Mouse (Mus musculus) heart, embryonic 15.5 days (tissue): ENCODE data around the gene AI837181. TPM values are rescaled to one million over a fixed set of nuclear protein-coding genes. Genes with fewer than 3 reads are reported as not detected.
A peak's percentile ranks its signal among the peaks of the same experiment; 100 is the strongest.

Source experiments
- ATAC-seq: fragments of 200-750 bp; cut with Nextera tagmentation; replicated peaks from 2 replicates; pipeline ENCODE4 v1.8.0; 2017; ENCODE audit warnings: low read depth, moderate TSS enrichment; ENCODE audit not compliant: insufficient number of reproducible peaks, insufficient read depth, low FRiP score
- H3K27ac ChIP-seq: fragments of 300-500 bp; sonication (generic); 2 replicates; pipeline ENCODE4 v1.5.1; 2015; ENCODE audit warnings: mild to moderate bottlenecking, inconsistent platforms
- H3K27me3 ChIP-seq: fragments of 300-500 bp; sonication (generic); 2 replicates; pipeline ENCODE4 v1.6.1; 2015; ENCODE audit warnings: inconsistent platforms
- H3K36me3 ChIP-seq: fragments of 300-500 bp; sonication (generic); 2 replicates; pipeline ENCODE4 v1.6.1; 2015; ENCODE audit warnings: mild to moderate bottlenecking, inconsistent platforms
- H3K4me1 ChIP-seq: fragments of 300-500 bp; sonication (generic); replicated peaks from 2 replicates; pipeline ENCODE4 v1.6.1; 2015; ENCODE audit warnings: inconsistent platforms
- H3K4me2 ChIP-seq: fragments of 300-500 bp; sonication (generic); 2 replicates; pipeline ENCODE4 v1.6.1; 2015; ENCODE audit warnings: inconsistent platforms, mild to moderate bottlenecking, moderate library complexity
- H3K4me3 ChIP-seq: fragments of 300-500 bp; sonication (generic); 2 replicates; pipeline ENCODE4 v1.5.1; 2015; ENCODE audit warnings: mild to moderate bottlenecking, inconsistent platforms
- H3K9ac ChIP-seq: fragments of 300-500 bp; sonication (generic); 2 replicates; pipeline ENCODE4 v1.6.1; 2015; ENCODE audit warnings: mild to moderate bottlenecking, inconsistent platforms
- H3K9me3 ChIP-seq: fragments of 300-500 bp; sonication (generic); replicated peaks from 2 replicates; pipeline ENCODE4 v1.6.1; 2016; ENCODE audit warnings: inconsistent platforms
- WGBS: fragments of 180-500 bp; shearing (Covaris S2); methylation state at CpG from one replicate; pipeline ENCODE4 v1.1.7; 2015; ENCODE audit warnings: mixed read lengths; 5-methylcytosine and 5-hydroxymethylcytosine counted together
- polyA plus RNA-seq: library from polyadenylated mRNA; unstranded; fragments of >200 nt; fragmentation: Nextera tagmentation; extraction: Ambion mirVana; gene quantifications from 2 replicates; pipeline ENCODE4 v1.2.1, GENCODE M21; 2015

The AI837181 gene
- polyA plus RNA-seq, 1 experiment from 2014 or later = 34.8 TPM

DNA sequence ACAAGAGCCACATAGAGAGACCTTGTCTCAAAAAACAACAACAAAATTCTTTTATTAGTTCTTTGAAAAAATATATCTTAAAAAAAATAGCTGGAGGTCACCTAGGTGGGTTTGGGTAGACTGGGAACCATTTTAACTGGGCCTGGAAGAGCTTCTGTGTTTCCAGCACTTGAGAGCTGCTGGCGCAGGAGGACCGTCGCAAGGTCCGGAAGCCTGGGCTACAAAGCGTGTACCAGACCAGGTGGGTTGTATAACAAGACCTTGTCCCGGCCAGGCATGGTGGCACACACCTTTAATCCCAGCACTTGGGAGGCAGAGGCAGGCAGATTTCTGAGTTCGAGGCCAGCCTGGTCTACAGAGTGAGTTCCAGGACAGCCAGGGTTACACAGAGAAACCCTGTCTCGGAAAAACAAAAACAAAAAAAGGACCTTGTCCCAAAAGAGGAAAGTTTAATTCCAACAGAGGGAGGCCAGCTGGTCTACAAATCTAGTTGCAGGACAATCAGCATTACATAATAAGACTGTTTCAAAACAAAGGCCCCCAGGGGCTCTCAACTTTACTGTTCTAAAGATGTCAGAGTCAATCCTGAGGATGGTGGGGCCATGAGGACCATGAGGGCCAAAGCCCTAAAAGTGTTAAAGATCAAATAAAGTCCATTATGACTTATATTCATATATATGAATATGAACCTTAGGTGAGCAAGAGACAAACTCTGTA, 6.0 kb upstream of the AI837181 start:
- Histone ChIP-seq H3K9ac (no peak overlapping the region), H3K27ac (no peak overlapping the region), H3K36me3 (peaks cover 24% of the 10 kb centered on the region), H3K4me3 (no peak overlapping the region), H3K9me3 (no peaks in the 10 kb centered on the region), H3K4me2 (no peak overlapping the region), H3K27me3 (no peaks in the 10 kb centered on the region), H3K4me1 (peaks cover 15% of the 10 kb centered on the region)
- ATAC-seq = no peak
- 88% methylated on average over 8 of the region's 8 CpGs for WGBS

DNA sequence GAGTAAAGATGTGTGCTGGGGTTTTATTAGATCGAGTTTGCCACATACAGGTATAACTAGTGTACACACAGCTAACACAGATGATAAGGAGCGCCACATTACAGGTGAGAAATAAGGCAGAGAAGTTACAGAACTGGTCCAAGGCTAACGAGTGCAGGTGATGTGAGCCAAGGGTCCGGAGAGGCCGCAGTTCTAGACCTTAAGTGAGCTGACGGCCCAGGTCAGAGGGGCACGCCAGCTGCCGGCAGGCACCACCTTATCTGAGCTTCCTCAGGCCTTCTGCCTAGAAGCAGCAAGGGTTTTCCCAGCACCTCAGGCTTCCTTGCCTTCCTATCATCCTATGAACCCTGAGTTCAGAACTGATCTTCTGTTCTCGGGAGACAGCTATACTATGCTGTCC, 5.3 kb upstream of the AI837181 start:
- no peak overlapping the region for H3K4me2 ChIP-seq
- peaks cover 13% of the 10 kb centered on the region for H3K4me1 ChIP-seq
- H3K4me3 ChIP-seq = no peak overlapping the region
- no peaks in the 10 kb centered on the region for H3K27me3 ChIP-seq
- H3K9ac ChIP-seq = no peak overlapping the region
- H3K36me3 ChIP-seq = peaks cover 24% of the 10 kb centered on the region
- H3K9me3 ChIP-seq = no peaks in the 10 kb centered on the region
- ATAC-seq = no peak
- WGBS = 88% methylated on average over 9 of the region's 9 CpGs
- H3K27ac ChIP-seq = no peak overlapping the region

DNA sequence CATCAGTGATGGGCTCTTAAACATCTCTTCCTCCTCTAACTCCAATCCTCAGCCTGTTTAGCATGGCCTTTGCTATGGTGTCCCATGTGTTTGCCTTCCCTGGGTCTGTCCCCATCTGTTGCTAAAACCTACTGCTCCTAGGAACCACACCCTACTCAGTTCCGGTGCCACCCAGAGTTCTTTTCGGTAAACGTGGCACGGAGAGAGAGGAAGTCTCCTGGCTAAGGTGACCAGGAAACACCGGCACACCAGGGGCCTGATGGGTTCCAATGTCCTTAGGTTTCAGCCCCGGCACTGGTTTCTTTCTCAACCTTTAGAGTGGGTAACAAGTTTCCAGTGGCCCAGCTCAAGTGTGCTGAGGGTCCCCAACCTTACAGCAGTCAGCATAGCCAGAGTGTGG, 4.4 kb upstream of the AI837181 start:
- Histone ChIP-seq H3K4me1 (peaks cover 13% of the 10 kb centered on the region), H3K27me3 (no peaks in the 10 kb centered on the region), H3K36me3 (peaks cover 24% of the 10 kb centered on the region), H3K9me3 (no peaks in the 10 kb centered on the region), H3K4me3 (no peak overlapping the region), H3K27ac (no peak overlapping the region), H3K4me2 (no peak overlapping the region), H3K9ac (no peak overlapping the region)
- 93% methylated on average over 6 of the region's 6 CpGs for WGBS
- no peak for ATAC-seq

DNA sequence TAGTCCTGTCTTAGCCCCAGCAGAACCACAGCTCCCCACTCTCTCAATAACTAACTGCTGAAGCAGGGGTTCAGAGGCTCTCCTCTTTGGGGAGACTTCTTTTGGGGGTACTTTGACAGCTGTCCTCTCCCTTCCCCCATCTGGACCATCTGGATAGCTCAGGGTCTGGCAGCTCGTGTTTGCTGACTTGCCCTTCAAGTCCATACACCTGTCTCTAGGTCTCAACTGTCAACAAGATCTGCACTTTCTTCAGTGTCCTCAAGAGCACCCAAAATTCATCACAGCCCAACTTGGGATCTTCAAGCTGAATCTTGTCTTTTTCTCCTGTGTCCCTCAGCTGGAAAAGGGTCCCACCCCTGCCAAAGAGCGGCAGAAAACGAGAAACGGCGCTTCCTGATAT, 3.2 kb upstream of the AI837181 start:
- no peak overlapping the region for H3K27ac ChIP-seq
- no peaks in the 10 kb centered on the region for H3K9me3 ChIP-seq
- no peak overlapping the region for H3K4me2 ChIP-seq
- H3K36me3 ChIP-seq = peaks cover 32% of the 10 kb centered on the region
- peaks cover 25% of the 10 kb centered on the region for H3K4me1 ChIP-seq
- no peaks in the 10 kb centered on the region for H3K27me3 ChIP-seq
- no peak overlapping the region for H3K4me3 ChIP-seq
- no peak for ATAC-seq
- H3K9ac ChIP-seq = no peak overlapping the region
- WGBS = 85% methylated on average over 5 of the region's 5 CpGs

DNA sequence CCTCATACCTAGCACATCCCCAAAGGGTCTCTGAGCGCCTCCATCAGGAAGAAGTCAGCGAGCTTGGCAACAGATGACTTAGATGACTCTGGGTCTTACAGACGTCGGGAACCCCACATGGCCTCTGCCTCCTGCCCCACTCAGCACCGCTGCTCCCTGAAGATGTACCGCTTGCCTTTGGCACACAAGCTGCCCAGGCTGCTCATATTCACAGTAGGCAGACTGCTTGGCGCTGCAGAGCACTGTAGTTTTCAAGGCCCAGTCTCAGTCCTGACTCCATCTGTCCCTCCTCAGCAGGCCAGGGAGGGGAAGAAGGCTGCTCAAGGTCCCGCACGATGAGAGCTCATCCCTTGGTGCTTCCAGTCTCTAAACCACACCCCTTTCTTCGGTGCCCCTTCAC, 2.7 kb upstream of the AI837181 start:
- no peaks in the 10 kb centered on the region for H3K27me3 ChIP-seq
- H3K4me1 ChIP-seq = peaks cover 29% of the 10 kb centered on the region
- 87% methylated on average over 10 of the region's 10 CpGs for WGBS
- no peak overlapping the region for H3K27ac ChIP-seq
- ATAC-seq = no peak
- H3K9ac ChIP-seq = peak overlapping the region; percentile 23; the same call in 1 of the 2 replicates
- H3K9me3 ChIP-seq = no peaks in the 10 kb centered on the region
- peaks cover 37% of the 10 kb centered on the region for H3K36me3 ChIP-seq
- no peak overlapping the region for H3K4me3 ChIP-seq
- H3K4me2 ChIP-seq = no peak overlapping the region

DNA sequence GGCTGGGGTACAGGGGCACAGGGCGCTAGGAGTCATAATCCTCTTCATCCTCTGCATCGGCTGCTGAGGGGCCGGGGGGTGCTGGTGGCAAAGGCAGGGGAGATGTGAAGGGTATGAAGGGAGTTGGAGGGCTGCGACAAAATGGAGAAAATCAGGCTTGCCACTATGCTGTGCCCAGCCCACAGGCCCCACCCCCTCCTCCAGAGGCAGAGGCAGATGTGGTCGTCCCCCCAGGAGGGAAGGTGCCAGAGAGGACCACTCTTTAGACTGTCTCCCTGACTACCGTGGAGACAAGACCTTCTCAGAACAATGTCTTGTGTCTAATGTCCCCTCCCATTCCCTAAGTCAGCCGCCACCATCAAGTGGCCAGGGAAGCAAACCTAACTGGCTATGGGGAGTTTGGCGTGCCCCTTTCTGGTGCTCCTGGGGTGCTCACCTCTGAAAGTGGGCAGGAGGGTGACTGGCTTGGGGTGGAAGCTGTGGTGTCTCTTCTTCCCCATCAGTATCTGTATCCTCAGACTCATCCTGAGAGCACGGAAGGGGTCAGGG, 2.0 kb upstream of the AI837181 start:
- Histone ChIP-seq H3K36me3 (peaks cover 34% of the 10 kb centered on the region), H3K9me3 (no peaks in the 10 kb centered on the region), H3K27ac (no peak overlapping the region), H3K4me1 (peaks cover 30% of the 10 kb centered on the region), H3K4me3 (peak overlapping the region; percentile 83), H3K4me2 (peak overlapping the region; percentile 91), H3K27me3 (no peaks in the 10 kb centered on the region), H3K9ac (no peak overlapping the region)
- ATAC-seq = no peak
- 85% methylated on average over 9 of the region's 9 CpGs for WGBS

DNA sequence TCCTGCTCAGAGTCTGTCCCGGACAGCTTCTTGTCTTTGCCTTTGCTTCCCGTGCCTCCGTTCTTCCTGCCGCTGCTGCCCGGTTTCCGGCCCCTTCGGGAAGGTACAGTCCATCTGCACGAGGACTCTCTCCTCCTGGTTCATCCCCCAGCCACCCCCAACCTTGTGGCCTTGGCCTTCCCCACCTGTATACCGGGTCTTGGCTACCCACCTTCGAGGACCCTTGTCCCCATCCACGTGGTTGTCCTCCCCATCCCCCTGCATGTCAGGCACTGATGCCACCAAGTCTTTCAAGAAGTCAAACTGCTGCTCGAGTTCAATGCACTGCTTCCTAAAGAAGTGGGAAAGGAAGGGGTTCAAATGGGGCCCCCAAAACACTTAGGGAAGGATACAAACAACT, 1.4 kb upstream of the AI837181 start:
- Histone ChIP-seq H3K4me3 (peak overlapping the region; percentile 83), H3K4me1 (peaks cover 30% of the 10 kb centered on the region), H3K27me3 (no peaks in the 10 kb centered on the region), H3K9ac (peak overlapping the region; percentile 89), H3K4me2 (peak overlapping the region; percentile 91), H3K9me3 (no peaks in the 10 kb centered on the region), H3K27ac (peak overlapping the region; percentile 95), H3K36me3 (peaks cover 30% of the 10 kb centered on the region)
- WGBS = 67% methylated on average over 12 of the region's 12 CpGs
- no peak for ATAC-seq

DNA sequence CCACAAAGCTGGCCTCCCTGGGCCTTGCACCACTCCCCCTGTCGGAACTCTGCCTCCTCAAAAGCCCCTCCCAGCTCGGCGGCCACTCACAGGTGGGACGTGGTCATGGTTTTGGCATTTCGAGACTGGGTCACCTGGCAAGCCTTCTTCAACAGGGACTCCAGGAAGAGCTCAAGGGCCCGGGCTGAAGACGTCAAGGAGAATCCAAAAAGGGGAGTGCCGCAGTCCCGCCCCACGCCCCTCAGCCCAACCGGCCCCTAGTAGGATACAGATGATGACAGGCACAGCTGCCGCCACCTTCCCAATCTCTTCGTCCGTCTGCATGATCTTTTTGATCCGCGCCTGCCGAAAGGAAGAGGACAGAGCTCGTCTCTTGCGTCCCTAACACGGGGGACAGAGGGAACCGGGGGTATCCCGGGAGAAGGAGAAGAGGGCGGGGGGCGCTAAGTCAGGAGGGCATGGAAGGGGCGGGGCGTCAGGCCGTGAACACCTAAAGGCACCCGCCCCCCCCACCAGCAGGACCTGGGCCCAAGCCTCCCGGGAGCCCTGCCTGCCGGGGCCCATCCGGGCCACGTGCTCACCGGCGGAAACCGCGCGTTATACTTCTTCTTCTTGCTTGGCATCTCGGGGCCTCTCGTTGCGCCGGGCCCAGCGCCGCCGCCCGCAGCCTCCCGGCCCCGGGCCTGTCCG, 707 bp upstream of the AI837181 start:
- no peaks in the 10 kb centered on the region for H3K9me3 ChIP-seq
- H3K4me2 ChIP-seq = peak overlapping the region; percentile 91
- peaks cover 34% of the 10 kb centered on the region for H3K4me1 ChIP-seq
- peak overlapping the region; percentile 83 for H3K4me3 ChIP-seq
- H3K9ac ChIP-seq = peak overlapping the region; percentile 89
- H3K36me3 ChIP-seq = peaks cover 30% of the 10 kb centered on the region
- peak; percentile 67 for ATAC-seq
- peak overlapping the region; percentile 95 for H3K27ac ChIP-seq
- H3K27me3 ChIP-seq = no peaks in the 10 kb centered on the region
- under 1% methylated on average over 41 of the region's 48 CpGs for WGBS

DNA sequence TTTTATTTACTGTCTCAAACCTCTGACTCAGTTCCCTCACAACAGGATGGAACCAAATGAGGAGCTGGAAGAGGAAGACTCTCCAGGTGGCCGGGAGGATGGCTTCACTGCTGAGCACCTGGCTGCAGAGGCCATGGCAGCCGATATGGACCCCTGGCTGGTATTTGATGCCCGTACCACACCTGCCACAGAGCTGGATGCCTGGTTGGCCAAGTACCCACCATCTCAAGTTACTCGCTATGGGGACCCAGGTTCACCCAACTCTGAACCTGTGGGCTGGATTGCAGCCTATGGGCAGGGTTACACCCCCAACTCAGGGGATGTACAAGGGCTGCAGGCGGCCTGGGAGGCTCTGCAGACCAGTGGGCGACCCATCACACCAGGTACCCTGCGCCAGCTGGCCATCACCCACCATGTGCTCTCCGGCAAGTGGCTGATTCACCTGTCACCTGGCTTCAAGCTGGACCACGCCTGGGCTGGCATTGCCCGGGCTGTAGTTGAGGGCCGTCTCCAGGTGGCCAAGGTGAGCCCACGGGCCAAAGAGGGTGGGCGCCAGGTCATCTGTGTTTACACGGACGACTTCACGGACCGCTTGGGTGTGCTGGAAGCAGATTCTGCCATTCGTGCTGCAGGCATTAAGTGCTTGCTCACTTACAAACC, 1.1 kb downstream of the AI837181 start:
- H3K4me3 ChIP-seq = peak overlapping the region; percentile 83
- H3K36me3 ChIP-seq = peaks cover 19% of the 10 kb centered on the region
- H3K9me3 ChIP-seq = no peaks in the 10 kb centered on the region
- H3K4me2 ChIP-seq = peak overlapping the region; percentile 75
- H3K27ac ChIP-seq = peak overlapping the region; percentile 95
- WGBS = 86% methylated on average over 18 of the region's 18 CpGs
- peak overlapping the region; percentile 94 for H3K9ac ChIP-seq
- no peak for ATAC-seq
- H3K4me1 ChIP-seq = peaks cover 41% of the 10 kb centered on the region
- H3K27me3 ChIP-seq = no peaks in the 10 kb centered on the region

DNA sequence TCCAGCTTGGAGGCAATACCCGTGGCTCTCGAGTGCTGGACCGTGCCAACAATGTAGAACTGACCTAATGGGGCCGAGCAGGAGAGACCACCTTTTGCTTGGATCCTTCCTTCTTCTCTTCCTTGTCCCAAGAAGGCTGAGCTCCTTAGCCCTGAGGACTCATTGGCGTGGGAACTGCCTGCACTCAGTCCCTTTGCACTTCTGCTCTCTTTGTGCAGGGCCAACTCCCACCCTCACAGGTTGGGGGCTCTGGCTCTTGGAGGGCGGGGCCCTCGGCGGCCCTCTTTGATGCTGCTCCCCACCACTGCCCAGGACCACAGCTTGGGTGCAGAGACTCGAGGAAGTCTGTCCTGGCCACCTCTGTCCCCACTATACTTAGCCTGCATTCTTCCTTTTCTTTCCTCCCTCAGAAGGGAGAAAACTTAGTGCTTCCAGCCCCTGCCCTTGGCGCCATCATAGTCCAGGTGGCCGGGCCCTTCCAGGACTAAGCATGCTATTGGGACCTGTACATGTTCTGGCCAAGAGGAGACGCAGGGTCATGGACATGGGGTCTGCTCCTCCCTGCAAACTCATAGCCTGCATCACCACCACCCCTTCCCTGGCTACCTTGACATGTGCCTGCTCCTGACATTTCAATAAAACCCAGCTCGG, 1.8 kb downstream of the AI837181 start:
- H3K9me3 ChIP-seq = no peaks in the 10 kb centered on the region
- H3K4me1 ChIP-seq = peaks cover 41% of the 10 kb centered on the region
- H3K36me3 ChIP-seq = peaks cover 19% of the 10 kb centered on the region
- ATAC-seq = no peak
- H3K4me2 ChIP-seq = peak overlapping the region; percentile 75
- WGBS = 88% methylated on average over 13 of the region's 13 CpGs
- no peak overlapping the region for H3K4me3 ChIP-seq
- no peaks in the 10 kb centered on the region for H3K27me3 ChIP-seq
- no peak overlapping the region for H3K9ac ChIP-seq
- H3K27ac ChIP-seq = no peak overlapping the region

DNA sequence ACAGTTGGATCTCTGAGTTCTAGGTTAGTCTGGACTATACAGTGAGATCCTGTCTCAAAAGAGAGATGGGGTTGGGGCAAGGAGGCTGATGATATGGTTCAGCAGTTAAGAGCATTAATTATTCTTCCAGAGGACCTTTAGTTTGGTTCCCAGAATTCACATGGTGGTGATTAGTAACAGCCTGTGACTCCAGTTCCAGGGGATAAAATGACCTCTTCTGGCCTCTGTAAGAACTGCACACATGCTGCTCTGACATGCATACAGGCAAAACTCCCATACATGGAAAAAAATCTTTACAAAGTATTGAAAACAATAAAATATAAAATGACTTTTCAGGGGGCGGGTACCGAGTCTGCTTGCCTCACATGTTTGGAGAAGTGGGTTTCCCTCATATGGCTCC, 3.1 kb downstream of the AI837181 start:
- ATAC-seq = no peak

More for the DNA sequence above, 3.1 kb downstream of the AI837181 start:
- Histone ChIP-seq H3K36me3 (peaks cover 14% of the 10 kb centered on the region), H3K27me3 (no peaks in the 10 kb centered on the region), H3K4me3 (no peak overlapping the region), H3K4me1 (peaks cover 46% of the 10 kb centered on the region), H3K4me2 (no peak overlapping the region), H3K27ac (no peak overlapping the region), H3K9ac (no peak overlapping the region), H3K9me3 (no peaks in the 10 kb centered on the region)
- WGBS = 81% methylated on average over 2 of the region's 2 CpGs
